Mouse (Mus musculus) heart, postnatal 10 days (tissue): ENCODE measurements around the gene Rgs2. TPM values are rescaled to one million over a fixed set of nuclear protein-coding genes. Genes with fewer than 3 reads are reported as not detected.

Experiments used
- DNase-seq, 2 experiments: peaks; one replicate each; pipeline ENCODE4 v3.0.0; 2021
- intact Hi-C: fragments of 180-260 bp; cut with DNase I; formaldehyde crosslinking; loops from one replicate; pipeline ENCODE4 v1.15.1; 2025
- total RNA-seq, 2 experiments: library from RNA; stranded (reverse); gene quantifications; 2 replicates each; pipeline ENCODE4 v1.2.3; 2021

Gene Rgs2
- 10 to 100 TPM; 69.1 to 70.8 TPM for total RNA-seq

DNA sequence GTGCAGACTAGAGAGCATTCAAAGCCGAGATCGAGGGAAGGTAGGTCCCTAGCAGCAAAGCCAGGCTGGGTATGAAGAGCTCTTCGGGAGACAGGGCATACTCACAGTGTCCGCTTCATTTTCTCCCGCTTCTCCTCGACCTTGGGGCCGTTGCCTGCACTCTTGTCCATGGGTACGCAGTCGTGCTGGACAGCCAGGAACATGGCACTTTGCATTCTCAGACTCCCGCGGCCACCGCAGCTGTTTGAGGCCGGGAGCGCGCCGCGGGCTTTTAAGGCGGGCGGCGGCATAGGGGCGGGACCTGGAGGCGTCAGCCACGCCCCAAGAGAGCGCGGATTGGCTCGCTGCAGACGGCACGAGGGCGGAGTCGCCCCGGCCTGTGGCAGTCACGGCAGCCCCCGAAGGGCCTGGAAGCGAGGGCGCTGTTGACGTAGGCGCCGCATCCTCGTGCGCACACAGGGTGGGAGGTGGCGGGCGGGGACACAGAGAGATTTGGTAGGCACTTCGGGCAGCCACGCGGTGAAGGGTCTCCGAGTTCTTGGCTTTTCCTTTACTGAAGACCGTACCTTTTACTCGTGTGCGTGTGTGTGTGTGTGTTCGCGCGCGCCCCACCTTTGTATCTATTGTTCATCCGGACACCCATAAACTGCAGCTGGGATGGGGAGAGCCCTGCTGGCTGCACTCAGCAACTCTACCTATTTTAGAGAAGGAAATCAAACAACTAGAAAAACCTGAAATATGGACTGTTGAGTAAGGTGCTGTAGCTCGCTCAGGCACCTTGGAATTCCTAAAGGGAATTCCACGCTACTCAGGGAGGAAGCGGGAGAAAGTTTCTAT is at the start of gene Rgs2:
TSS of gene Rgs2 (minus strand) at position 258 of the 837 bp plus-strand sequence.
- intact Hi-C loops: loop anchor here (5.0 to 10.0 kb wide), 2 partner anchors 92 to 201 kb away; no protein-coding TSS in a partner anchor
- peak; percentile 97 to 98 for DNase-seq

DNA sequence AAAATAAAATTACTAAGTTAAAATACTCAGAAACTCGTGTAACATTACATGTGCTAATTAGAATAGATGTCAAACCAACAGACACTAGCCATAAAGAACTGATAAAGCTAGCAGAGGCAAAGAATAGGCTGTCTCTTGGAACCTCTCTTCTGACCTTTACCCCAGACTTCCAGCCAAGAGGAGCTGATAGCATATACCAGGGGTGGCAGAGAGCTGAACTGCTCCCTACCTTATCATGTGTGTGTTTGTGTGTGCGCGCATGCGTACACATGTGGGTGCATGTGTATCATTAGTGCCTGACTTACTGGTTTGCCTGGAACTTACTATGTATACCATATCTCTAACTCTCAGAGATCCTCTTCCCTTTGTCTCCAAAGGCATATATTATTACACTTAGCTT is 49.4 kb upstream of the Rgs2 start:
- intact Hi-C loops: no loop called here

DNA sequence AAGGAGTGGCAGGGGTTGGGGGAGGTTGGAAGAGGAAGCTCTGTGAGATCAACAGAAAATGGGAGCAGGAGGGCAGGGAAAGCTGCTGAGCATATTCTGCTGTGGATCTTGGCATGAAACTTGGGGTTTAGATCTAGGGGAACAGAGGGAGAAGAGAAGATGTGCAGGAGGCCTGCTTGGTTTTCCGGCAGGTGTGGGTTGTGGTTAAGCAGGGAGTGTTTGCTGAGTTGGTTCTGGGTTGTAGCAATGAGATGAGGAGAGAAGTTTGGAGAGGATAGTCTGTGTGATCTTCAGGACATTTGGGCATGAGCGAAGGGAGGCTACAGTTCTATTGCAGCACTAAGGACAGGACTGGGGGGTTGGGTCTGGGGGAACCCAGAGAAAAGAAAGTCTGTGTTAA is 37.9 kb upstream of the Rgs2 start:
- no peak for DNase-seq
- intact Hi-C loops: no loop called here

More for the DNA sequence above, 49.4 kb upstream of the Rgs2 start:
- DNase-seq: peak; percentile 46 to 51

DNA sequence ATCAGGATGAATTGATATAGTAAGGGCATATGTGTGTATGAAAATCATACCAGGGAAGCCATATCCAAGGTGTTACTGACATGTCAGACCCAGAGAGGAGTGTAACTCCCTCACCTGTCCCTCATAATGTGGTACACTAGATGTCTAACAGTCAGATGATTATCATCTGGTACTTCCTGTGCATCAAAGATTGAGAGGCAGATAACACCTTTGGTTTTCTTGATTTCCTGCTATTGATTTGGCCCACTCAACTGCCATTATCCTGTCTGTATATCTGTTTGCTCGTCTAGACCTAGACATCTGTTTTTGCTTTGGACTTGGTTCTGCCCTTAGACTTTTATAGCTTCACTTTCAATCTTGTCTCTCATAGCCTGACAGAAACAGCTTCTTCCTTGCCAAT is 29.5 kb upstream of the Rgs2 start:
- intact Hi-C loops: no loop called here
- no peak for DNase-seq

DNA sequence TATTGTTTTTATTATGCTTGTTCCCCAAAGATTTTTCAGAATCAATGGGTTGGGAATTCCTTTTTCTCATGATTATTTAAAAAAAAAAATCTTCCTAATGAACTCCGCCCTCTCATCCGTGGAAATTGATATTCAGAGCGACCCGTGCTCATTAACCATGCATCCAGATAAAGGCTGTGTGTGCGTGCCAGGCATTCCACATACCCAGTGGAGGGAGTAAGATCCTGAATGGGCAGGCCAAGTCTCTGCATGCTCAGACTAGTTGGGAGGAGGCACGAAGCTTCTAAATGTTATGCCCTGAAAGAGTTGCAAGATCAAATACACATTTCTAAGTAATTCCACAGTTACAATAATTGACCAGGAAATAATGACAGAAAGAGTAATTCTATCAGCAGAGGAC is 26.5 kb upstream of the Rgs2 start:
- DNase-seq: peak; percentile 26 to 35
- intact Hi-C loops: no loop called here

DNA sequence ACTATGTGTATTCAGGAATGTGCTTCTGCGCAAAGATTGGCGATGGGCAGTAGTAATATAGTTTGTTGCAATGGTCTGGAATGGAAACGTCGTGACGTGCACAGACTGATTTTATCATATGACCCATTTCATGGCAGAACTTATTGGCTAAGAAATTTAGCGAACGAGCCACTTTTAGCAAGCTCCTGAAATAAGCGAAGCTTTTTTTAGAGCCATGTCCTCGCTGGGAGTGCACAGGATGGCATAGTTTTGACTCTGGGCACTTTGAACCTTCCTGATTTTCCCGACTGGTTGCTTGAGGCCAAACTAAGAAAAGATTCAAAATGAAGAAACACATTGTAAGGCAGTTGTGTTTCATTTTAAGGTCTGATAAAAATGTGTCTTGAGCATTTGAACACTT is 25.7 kb upstream of the Rgs2 start:
- DNase-seq: no peak
- intact Hi-C loops: no loop called here

DNA sequence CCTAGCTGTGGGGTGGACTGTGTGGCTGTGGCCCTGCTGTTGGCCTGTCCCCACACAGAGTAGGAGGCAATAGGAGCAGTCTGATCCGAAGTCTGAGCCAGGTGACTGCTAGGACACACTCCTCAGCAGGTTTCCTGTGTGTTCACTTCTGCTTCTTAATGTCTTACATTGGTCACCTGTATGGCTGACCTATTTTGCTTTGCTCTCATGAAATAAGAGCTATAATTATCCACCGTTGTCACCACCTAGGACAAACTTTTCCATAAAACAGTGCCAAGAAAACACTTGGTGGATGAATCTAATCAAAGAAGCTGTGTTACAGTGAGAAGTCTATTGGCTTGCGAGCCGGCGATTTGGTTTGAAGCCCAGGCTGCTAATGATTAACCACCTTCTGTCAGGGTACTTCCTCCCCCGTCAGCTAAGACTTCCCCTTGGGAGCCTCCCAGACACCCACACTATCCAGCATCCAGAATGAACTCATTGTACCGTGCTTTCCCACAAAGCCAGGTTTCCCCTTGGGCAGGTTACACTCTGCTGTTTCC is 14.5 kb upstream of the Rgs2 start:
- intact Hi-C loops: loop anchor here (2.0 kb wide), 1 partner anchor 36 kb away; no protein-coding TSS in a partner anchor
- peak; percentile 76 to 78 for DNase-seq

DNA sequence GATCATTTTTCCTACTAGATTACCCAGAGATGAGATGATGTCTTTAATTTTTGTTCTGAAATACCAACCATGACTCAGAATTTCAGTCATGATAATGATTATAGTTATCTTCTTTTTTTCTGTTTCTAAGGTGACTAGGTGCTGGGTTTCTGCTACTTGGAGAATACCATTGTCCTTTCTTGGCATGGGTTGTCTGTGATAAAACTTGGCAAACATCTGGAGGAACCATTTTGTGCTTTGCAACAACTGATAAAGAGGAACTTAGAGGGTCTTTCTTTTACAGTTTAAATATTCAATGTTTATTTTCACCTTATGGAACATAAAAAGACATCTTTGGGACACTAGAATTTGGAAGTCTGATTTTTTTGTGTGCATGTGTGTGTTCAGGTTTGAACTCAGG is 10.0 kb upstream of the Rgs2 start:
- intact Hi-C loops: no loop called here
- no peak for DNase-seq

DNA sequence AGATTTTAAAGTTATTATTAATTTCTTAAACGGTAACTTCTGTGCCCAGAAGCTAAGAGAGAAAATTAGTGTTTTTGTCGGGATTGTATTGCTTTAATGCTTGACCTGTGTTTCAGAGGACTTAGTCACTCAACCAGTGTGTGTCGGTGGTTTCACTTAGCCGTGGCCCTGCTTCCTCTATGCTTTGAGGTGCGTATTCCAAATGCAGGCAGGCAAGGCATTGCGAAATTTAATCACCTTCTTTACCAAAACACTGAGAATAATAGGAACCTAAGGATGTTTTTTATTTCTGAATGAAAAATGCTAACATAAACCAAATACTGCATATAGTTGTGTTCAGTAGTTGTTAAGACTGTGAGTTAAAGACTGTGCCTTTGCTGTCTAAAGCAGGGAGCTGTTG is 3.4 kb upstream of the Rgs2 start:
- intact Hi-C loops: loop anchor here (5.0 to 10.0 kb wide), 2 partner anchors 197 to 375 kb away; no protein-coding TSS in a partner anchor
- no peak for DNase-seq

DNA sequence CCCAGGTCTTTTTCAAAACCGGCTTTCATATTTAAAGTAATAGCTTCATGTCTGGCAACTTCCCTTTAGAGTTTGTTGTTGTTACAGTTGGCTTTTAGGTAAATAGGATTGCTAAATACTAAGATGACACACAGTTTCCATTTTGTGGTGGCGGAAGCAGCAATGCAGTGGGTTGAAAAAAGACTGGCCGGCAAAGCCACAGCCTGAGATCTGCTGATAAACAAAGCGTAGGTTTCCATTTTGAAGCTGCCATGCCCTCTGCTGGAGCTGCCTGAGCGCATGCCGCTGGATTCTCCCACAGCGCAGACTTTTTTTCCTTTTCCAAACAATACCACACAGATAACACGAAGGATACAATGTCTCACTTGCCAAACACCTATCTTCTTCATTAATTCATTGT is 2.6 kb upstream of the Rgs2 start:
- intact Hi-C loops: loop anchor here (1.0 to 10.0 kb wide), 3 partner anchors 192 to 376 kb away; no protein-coding TSS in a partner anchor
- DNase-seq: peak; percentile 79

DNA sequence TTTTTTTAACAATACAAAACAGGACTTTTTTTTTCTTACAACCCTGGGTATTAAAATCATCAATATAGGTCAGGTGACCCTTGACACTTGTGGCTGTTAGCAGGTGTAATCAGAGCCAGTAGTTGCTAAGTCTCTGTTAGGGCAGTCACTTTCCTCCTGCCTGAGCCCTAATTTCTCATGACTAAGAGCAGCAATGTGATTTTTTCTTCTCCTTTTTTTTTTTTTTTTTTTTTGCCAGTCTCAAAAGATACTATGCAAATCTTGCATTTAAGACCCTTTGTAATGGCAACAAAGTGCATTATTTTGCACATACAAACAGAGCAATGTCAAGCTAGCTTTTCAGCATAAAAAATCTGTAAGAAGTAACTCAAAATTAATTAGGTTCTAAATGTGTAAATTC is 1.7 kb upstream of the Rgs2 start:
- no peak for DNase-seq
- intact Hi-C loops: loop anchor here (1.0 to 10.0 kb wide), 3 partner anchors 191 to 377 kb away; no protein-coding TSS in a partner anchor

DNA sequence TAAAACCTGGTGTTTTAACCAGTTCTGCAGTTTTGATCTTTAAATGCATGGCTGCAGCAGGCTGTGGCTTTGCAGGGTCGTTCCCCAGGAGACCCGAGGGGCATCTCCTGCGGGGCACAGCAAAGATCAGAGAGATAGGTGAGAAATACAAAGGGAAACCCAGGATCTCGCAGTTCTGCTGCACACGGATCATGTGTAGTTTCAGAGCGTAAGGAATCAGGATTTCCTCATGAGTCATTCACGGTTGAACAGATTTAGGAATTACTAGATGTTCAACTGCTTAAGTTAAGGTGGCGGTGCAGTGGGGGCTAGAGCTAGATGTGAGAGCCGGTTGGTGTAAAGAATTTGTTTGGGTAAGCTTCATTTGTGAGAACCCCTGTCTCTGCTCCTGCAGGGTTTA is 780 bp upstream of the Rgs2 start:
- DNase-seq: no peak

DNA sequence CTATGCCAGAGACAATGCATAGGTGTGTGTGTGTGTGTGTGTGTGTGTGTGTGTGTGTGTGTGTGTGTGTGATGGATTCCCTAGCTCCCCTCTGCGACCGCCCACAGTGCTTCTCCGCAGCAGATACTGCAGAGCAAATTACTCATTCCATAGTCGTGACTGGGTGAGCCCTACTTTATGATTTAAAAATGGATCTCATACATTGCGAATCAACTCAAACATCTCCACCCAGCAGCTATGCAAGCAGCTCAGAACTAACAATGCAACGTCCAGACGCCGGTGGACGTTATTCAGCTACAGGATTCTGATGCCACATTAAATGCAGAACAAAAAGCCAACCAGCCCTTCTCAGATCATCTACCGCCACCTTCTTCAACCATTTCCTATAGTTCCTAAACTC is 545 bp downstream of the Rgs2 start:
- intact Hi-C loops: loop anchor here (5.0 to 10.0 kb wide), 2 partner anchors 91 to 201 kb away; no protein-coding TSS in a partner anchor
- peak in 1 of 2 experiments; percentile 35 for DNase-seq

More for the DNA sequence above, 780 bp upstream of the Rgs2 start:
- intact Hi-C loops: loop anchor here (5.0 to 10.0 kb wide), 3 partner anchors 92 to 378 kb away; no protein-coding TSS in a partner anchor

DNA sequence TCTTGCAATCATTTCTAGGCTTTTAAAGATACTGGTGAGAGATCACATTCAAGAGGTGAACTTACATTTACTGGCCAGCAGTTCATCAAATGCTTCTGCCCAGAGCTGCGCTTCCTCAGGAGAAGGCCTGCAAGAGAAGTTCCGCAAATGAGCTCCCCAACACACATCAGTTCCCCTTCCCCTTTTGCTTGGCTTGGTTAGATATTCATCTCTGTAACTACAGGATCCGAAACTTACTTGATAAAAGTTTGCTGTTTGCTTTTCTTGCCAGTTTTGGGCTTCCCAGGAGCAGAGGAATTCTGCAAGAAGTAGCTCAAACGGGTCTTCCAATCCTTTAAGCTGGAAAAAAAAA is 1.3 kb downstream of the Rgs2 start:
- DNase-seq: no peak
- intact Hi-C loops: loop anchor here (5.0 to 10.0 kb wide), 2 partner anchors 90 to 202 kb away; no protein-coding TSS in a partner anchor

DNA sequence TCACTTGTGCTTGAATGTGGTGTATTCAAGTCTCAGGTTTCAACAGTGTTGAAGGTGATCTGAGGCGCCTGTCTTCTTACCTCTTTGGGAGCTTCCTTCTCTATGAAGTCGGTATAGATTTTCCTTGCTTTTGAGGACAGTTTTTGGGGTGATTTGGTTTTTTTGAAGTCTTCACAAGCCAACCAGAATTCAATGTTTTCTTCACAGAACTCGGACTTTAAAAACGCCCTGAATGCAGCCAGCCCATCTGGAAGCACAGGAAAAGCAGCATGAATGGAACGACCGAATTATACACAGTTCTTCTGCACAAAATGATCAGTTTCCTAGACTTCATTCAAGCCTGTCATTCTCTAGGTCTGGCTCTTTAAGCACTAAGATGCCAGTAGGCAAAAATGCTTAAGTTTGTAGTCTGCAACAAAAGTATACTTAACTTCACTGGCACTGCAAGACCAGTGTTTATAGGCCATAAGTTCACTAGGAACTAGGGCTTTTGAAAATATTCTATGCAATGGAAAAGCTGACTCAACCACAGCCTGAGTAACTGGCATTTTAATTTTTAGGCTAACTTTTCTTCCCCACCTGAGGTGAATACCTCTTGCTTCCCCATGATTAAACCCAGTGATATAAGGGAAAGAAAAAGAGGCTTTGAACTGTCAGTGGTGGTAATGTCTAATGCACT is 1.8 kb downstream of the Rgs2 start:
- intact Hi-C loops: loop anchor here (5.0 to 10.0 kb wide), 2 partner anchors 90 to 203 kb away; no protein-coding TSS in a partner anchor
- no peak for DNase-seq

DNA sequence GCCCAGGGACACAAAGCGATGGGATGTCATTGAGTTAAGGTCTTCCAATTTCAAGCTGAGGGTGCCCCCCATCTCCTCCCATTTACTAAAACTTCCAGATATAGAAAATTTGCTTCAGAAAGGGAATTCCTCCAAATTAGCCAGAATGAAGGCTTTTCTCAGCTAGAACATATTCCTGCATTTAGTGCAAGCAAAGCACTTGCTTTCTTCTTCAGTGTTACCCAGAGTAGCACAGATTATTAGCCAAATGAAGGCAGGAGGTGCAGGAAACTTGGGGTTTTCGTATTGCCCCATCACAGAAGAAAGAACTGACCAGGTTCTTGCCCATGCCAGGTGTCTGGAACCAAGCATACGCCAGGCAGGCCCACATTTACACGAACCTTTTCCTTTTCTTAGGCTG is 3.7 kb downstream of the Rgs2 start:
- no peak for DNase-seq
- intact Hi-C loops: loop anchor here (5.0 to 10.0 kb wide), 2 partner anchors 88 to 205 kb away; no protein-coding TSS in a partner anchor

DNA sequence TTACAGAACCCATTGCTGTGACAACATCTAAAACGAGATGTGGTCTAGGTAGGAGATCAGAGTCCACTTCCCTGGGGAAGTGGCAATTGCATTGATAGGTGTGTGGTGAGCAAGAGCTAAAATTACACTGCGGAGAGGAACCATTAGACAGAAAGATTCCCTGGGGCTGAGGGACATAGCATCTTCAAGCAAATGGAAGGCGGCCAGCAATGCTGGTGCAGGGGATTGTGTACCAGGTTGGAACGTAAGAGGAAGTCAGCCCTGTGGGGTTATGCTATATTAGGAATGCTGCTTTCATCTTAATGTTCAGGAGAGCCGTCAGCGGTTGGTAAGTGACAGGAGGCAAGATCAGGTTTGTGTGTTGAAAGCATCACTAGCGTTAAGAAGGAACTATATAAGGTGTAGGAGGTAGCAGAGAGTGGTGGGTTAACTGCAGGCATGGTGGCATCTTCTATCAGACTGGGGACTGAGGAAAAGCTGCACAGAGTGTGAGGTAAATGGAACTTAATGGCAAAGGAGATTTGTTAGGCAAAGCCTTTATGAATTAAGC is 4.5 kb downstream of the Rgs2 start:
- intact Hi-C loops: no loop called here
- DNase-seq: no peak

DNA sequence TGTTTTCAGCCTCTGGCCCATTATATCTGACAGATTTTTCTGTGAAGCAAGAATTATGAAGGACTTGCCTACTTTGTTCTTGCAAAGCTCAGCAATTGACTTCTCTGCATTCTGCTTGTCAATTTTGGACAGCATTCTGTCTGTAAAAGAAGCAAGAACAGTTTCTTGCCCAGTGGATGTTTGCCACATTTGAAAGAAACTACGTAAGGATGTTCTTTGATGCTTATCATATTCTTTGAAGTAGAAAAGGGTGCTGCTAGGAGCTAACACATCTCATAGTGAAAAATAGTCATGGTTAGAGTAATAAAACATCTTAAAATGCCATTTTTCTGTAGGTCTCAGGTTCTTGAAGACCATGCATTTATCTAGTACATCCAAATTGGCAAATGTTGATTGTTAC is 10.9 kb downstream of the Rgs2 start:
- intact Hi-C loops: no loop called here
- no peak for DNase-seq

DNA sequence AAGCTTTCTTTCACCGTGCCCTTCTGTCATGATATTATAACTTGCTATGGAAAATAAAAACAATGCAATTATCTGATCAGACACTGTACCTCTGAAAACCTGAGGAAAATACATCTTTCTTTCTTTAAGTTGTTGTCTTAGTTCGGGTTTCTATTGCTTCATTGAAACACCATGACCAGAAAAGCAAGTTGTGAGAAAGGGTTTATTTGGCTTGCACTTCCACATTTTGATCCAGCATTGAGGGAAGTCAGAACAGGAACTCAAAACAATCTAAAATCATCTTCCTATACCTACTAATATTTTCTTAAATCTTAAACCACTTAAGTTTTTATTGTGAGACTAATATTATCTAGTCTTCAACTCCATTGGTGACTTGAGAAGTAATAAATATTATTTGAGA is 11.4 kb downstream of the Rgs2 start:
- intact Hi-C loops: no loop called here
- no peak for DNase-seq

DNA sequence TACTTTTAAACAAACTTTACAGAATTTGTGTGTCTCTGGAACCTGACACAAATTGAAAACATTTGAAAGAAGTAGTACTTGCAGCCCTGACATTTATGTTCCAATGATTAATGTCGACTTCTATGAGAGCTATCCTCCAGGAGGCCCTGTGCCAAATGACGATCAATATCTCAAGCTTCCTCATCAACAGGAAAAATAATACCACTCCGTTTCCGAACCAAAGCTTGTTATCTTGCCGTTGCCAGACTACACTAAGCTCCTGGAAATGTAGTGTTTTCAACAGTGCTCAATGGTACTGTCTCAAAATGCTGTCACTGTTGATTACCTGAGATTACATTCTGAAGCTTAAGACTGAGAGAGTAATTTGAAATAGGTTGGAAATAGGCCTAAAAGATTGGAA is 13.7 kb downstream of the Rgs2 start:
- intact Hi-C loops: no loop called here
- no peak for DNase-seq

DNA sequence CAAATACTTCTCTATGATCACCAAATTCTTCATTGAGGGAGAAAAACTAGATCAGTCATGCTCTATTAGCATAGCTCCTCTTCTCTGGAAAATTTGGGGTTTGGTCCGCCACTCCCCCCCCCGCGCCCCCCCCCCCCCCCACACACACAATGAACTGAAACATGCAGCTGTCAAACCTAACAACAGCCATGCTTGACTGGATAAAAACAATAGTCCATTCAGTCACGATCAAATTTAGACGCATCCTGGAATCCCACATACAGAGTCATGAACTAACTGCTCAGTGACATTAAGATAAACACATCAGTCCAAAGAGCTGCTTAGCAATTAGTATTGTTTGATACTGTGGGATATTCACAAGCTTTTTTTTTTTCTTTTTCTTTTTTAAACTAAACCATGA is 14.2 kb downstream of the Rgs2 start:
- no peak for DNase-seq
- intact Hi-C loops: no loop called here
